Mouse (Mus musculus): Measurements from ENCODE around the gene Grk6.

DNA sequence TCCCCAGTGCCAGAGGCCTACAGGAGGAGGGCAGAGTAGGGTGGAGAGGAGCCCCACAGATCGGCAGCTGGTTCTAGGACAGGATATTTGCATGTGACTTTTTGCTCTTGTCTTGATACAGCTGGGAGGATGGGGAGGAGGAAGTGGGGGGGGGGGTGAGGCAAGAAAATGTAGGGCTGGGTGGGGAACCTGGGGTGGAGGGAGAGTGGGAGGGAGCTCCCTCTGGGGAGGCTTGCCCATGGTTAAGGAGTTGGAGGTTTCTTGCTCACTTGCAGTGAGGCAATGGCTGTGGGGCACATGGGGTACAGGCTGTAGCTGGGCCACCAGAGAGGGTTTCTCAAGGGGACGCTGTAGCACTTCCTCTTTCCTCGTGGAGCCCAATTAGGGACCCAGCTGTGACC is 2.7 kb downstream of the Grk6 start:
- no peak for TF ChIP-seq POLR2A (IDR thresholded peaks at IDR 0.05; ENCODE audit: control insufficient read depth, extremely low read depth, insufficient read depth, low read length, poor library complexity)
- TF ChIP-seq CTCF (IDR thresholded peaks at IDR 0.05; ENCODE audit: borderline replicate concordance, control insufficient read depth, extremely low read depth, insufficient read depth, low read length, poor library complexity): no peak
